Mouse (Mus musculus) liver, embryonic 14.5 days (tissue): ENCODE results near the gene Nol12. TPM values are rescaled to one million over a fixed set of nuclear protein-coding genes. Genes with fewer than 3 reads are reported as not detected.

ENCODE experiments used
- ATAC-seq: fragments of 200-750 bp; cut with Nextera tagmentation; 2 replicates; pipeline ENCODE4 v1.8.0; 2017; ENCODE audit warnings: moderate number of reproducible peaks, mild to moderate bottlenecking, moderate library complexity; ENCODE audit not compliant: insufficient read depth
- DNase-seq, 3 experiments: peaks; one replicate each; pipeline ENCODE4 v3.0.0-alpha.2; 2012 to 2013; ENCODE audit warnings: low read depth in 3 of 3, low spot score in 3 of 3
- H3K27ac ChIP-seq: fragments of 300-500 bp; sonication (generic); 2 replicates; pipeline ENCODE4 v1.5.1; 2014; ENCODE audit warnings: moderate library complexity, mild to moderate bottlenecking, control low read depth, inconsistent platforms
- H3K27me3 ChIP-seq: fragments of 300-500 bp; sonication (generic); 2 replicates; pipeline ENCODE4 v1.6.1; 2014; ENCODE audit warnings: mild to moderate bottlenecking, low read length, moderate library complexity; ENCODE audit not compliant: control insufficient read depth, insufficient read depth
- H3K36me3 ChIP-seq: fragments of 300-500 bp; sonication (generic); replicated peaks from 2 replicates; pipeline ENCODE4 v1.6.1; 2014; ENCODE audit warnings: low read depth; ENCODE audit not compliant: control insufficient read depth, insufficient read depth
- H3K4me1 ChIP-seq, 2 experiments: fragments of 200-500 bp in 1 of 2; fragments of 300-500 bp in 1 of 2; sonication (generic) in 1 of 2; replicated peaks; 2 replicates each; pipeline ENCODE4 v1.6.1; 2012 to 2014; ENCODE audit warnings: antibody characterized with exemption in 1 of 2, inconsistent platforms in 1 of 2, low read length in 1 of 2; ENCODE audit not compliant: control insufficient read depth in 2 of 2, insufficient read depth in 2 of 2
- H3K4me2 ChIP-seq: fragments of 300-500 bp; sonication (generic); 2 replicates; pipeline ENCODE4 v1.6.1; 2014; ENCODE audit warnings: low read depth, mild to moderate bottlenecking, control low read depth, moderate library complexity
- H3K4me3 ChIP-seq, 2 experiments: fragments of 200-500 bp in 1 of 2; fragments of 300-500 bp in 1 of 2; sonication (generic) in 1 of 2; 2 replicates each; pipeline ENCODE4 v1.5.1; 2012 to 2014; ENCODE audit warnings: low read depth in 2 of 2, low read length in 2 of 2, mild to moderate bottlenecking in 2 of 2, control low read depth in 1 of 2, inconsistent platforms in 1 of 2, moderate library complexity in 1 of 2; ENCODE audit not compliant: insufficient read depth in 1 of 2
- H3K9ac ChIP-seq: fragments of 300-500 bp; sonication (generic); replicated peaks from 2 replicates; pipeline ENCODE4 v1.6.1; 2014; ENCODE audit warnings: mild to moderate bottlenecking, control low read depth, moderate library complexity
- H3K9me3 ChIP-seq: fragments of 300-500 bp; sonication (generic); 2 replicates; pipeline ENCODE4 v1.6.1; 2016; ENCODE audit warnings: low read length, mixed read lengths; ENCODE audit not compliant: control insufficient read depth
- CTCF ChIP-seq: IDR thresholded peaks from 2 replicates; pipeline ENCODE4 v1.5.1; 2016; ENCODE audit warnings: antibody characterized with exemption, low read depth, control low read depth
- EP300 ChIP-seq: IDR thresholded peaks from 2 replicates; pipeline ENCODE4 v1.6.1; 2016; ENCODE audit warnings: antibody characterized with exemption, low read depth
- WGBS: fragments of 180-500 bp; shearing (Covaris S2); extraction: QIAGEN DNeasy Blood & Tissue Kit; methylation state at CpG from one replicate; pipeline ENCODE4 v1.1.7; 2014; ENCODE audit not compliant: insufficient replicate concordance; 5-methylcytosine and 5-hydroxymethylcytosine counted together
- polyA plus RNA-seq, 2 experiments: library from polyadenylated mRNA; depleted of rRNA in 1 of 2; stranded (reverse) in 1 of 2; unstranded in 1 of 2; fragments of >200 nt; fragmentation: Nextera tagmentation in 1 of 2; extraction: Ambion mirVana in 1 of 2; gene quantifications; 2 replicates each; pipeline versions ENCODE4 v1.2.1 to v1.2.3; 2012 to 2014

The Nol12 gene
- polyA plus RNA-seq, 2 experiments: 17.5 to 32.7 TPM

DNA sequence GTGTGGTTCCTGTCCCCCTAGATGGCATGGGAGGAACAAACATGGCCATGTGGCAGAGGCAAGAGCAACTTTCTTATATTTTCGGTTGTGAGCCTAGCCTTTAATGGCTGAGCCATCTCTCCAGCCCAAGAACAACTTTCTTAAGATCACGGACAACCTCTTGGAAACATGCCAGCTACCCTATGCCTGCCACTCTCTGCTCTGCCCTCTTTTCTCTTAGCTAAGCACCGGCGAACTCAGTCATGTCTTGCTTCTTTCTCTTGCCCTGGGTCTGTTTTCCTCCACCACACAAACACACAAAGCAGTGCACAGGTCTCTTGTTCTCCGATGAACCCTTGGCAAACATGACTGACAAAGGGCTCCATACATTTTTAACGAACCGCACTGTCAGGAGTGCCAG lies 11.5 kb downstream of the Nol12 start:
- Histone ChIP-seq H3K27ac (no peak overlapping the region), H3K9ac (no peak overlapping the region), H3K9me3 (no peaks in the 10 kb centered on the region), H3K4me2 (no peak overlapping the region), H3K4me3 (no peak overlapping the region), H3K4me1 (peaks cover 0 to 12% of the 10 kb centered on the region in 2 experiments; a peak in 1 of 4 replicates), H3K36me3 (peaks cover 1% of the 10 kb centered on the region), H3K27me3 (peaks cover 24% of the 10 kb centered on the region)
- no peak for DNase-seq
- WGBS: 66% methylated on average over 7 of the region's 7 CpGs
- TF ChIP-seq CTCF: no peak
- TF ChIP-seq EP300: no peak
- no peak for ATAC-seq

DNA sequence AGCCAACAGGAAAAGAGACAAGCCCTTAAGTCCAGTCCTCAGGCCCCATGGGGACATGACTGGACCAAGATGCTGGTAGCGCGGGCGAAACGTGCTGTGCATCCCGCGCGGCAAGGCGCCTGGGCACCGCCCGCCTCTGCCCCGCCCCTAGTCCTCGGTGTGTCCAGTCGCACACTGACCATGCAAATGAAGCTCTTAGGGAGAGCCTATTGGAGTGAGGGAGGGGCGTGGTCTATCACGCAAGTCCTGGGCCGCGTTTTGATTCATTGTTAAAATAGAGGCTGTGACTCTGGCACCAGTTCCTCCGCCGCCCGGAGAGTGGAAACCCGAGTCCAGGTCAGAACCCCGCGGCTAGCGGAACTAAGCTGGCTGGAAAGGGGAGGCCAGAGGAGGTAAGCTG lies 12.9 kb downstream of the Nol12 start, which contains the start of gene Triobp:
Triobp (plus strand) TSS at position 68 of the 400 bp plus-strand sequence.
- Histone ChIP-seq H3K4me1 (peaks cover 0 to 12% of the 10 kb centered on the region in 2 experiments; a peak in 1 of 4 replicates), H3K36me3 (no peaks in the 10 kb centered on the region), H3K4me3 (peak within 1 kb of the TSS; percentile 8 to 11; a peak in 2 of 4 replicates), H3K9ac (no peak within 1 kb of the TSS), H3K27me3 (peaks cover 24% of the 10 kb centered on the region), H3K4me2 (peak within 1 kb of the TSS; percentile 53), H3K27ac (no peak within 1 kb of the TSS), H3K9me3 (no peaks in the 10 kb centered on the region)
- DNase-seq: peak; percentile 71 to 73 (median 72)
- no peak for TF ChIP-seq CTCF
- peak; percentile 90 for ATAC-seq
- under 1% methylated on average over 24 of the region's 24 CpGs for WGBS

DNA sequence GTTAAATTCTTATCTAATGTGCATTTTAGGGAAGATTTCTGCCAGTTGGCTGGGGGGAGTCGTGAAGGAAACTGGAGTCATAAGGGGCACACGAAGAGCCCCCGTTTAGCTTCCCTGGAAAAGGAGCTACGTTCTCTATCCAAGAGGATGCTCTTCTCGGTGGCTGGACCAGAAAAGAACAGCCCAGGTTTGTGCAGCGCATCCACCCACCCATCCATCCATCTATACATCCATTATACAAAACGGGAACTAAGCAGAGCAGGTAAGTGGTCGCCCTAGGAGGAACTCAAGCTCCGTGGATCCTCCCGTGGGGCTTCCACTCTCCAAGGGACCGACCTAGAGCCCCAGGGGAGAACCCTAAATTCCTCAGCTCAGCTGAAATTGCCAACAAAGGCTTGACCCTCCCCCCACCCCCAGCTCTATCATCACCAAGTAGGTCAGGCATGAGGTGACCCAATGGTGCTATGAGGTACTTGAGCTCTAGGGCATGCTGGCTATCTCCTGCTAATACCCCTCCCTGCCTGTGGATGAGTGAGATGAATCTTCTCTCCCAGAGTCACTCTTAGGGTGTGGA lies 13.5 kb downstream of the Nol12 start:
- WGBS: 11% methylated on average over 11 of the region's 11 CpGs
- no peak overlapping the region for H3K27ac ChIP-seq
- peaks cover 24% of the 10 kb centered on the region for H3K27me3 ChIP-seq
- peak overlapping the region; percentile 53 for H3K4me2 ChIP-seq
- no peak for DNase-seq
- no peaks in the 10 kb centered on the region for H3K36me3 ChIP-seq
- H3K9me3 ChIP-seq: no peaks in the 10 kb centered on the region
- no peak for TF ChIP-seq EP300
- no peak for TF ChIP-seq CTCF
- no peak overlapping the region for H3K9ac ChIP-seq
- no peak for ATAC-seq
- peak overlapping the region; percentile 8 to 11; a peak in 1 of 4 replicates for H3K4me3 ChIP-seq
- peaks cover 0 to 12% of the 10 kb centered on the region in 2 experiments; a peak in 1 of 4 replicates for H3K4me1 ChIP-seq

DNA sequence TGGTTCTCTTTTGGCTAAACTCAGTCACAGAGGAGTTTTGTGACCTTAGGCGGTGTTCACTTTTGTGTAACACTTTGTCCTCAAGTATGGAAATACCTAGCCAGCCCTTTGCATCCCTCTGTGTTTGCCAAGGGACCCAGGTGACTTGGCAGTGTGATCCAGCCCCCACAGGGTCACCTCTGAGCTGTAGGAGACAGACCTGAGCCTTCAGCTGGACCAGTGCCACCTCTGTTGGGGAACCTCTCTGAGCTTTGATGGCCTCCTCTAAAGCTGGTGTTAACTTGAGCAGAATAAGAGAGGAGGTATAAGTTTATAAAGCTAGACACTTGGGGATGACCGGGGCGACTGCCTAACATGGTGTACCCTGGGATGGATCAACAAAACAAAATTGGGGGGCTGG lies 14.2 kb downstream of the Nol12 start:
- 77% methylated on average over 3 of the region's 3 CpGs for WGBS
- no peak for TF ChIP-seq EP300
- TF ChIP-seq CTCF: no peak

DNA sequence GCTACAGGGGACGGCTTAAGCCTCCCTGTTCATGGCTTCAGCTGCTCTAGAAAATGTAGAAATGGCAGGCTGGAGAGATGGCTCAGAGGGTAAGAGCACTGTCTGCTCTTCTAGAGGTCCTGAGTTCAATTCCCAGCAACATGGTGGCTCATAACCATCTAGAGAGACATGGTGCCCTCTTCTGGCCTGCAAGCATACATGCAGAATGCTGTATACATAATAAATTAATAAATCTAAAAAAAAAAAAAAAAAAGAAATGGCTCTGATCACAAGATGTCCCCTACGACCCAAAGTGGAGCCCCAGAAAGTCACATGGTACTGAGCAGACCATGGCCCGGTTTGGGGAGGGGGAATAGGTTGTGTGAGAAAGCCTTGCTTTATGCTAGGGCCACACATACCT lies 20.9 kb downstream of the Nol12 start:
- H3K4me3 ChIP-seq: no peak overlapping the region
- no peak for ATAC-seq
- 46% methylated on average over 3 of the region's 3 CpGs for whole genome bisulfite sequencing
- H3K9me3 ChIP-seq: no peaks in the 10 kb centered on the region
- TF ChIP-seq CTCF (no peak; the same call in 1 of the 2 replicates), EP300 (no peak)
- no peak for DNase-seq
- no peaks in the 10 kb centered on the region for H3K4me1 ChIP-seq
- H3K4me2 ChIP-seq: no peak overlapping the region
- H3K9ac ChIP-seq: no peak overlapping the region
- H3K36me3 ChIP-seq: no peaks in the 10 kb centered on the region
- H3K27ac ChIP-seq: no peak overlapping the region
- no peaks in the 10 kb centered on the region for H3K27me3 ChIP-seq

More for the DNA sequence above, 14.2 kb downstream of the Nol12 start:
- Histone ChIP-seq H3K27ac (no peak overlapping the region), H3K4me1 (peaks cover 0 to 12% of the 10 kb centered on the region in 2 experiments; a peak in 1 of 4 replicates), H3K9me3 (no peaks in the 10 kb centered on the region), H3K36me3 (no peaks in the 10 kb centered on the region), H3K27me3 (peaks cover 24% of the 10 kb centered on the region), H3K4me3 (no peak overlapping the region), H3K4me2 (no peak overlapping the region), H3K9ac (no peak overlapping the region)
- no peak for ATAC-seq
- no peak for DNase-seq
